Mouse (Mus musculus): Measurements from ENCODE around the gene Gprc5d. TPM values are rescaled to one million over a fixed set of nuclear protein-coding genes. Genes with fewer than 3 reads are reported as not detected.
A peak's percentile ranks its signal among the peaks of the same experiment; 100 is the strongest.

The Gprc5d gene
- total and polyA plus RNA-seq, 3 experiments = not detected

GRCm38 (mm10) chr6:135092798-135093470 is 25.1 kb downstream of the Gprc5d start:
- no peak overlapping the region for H3K9ac ChIP-seq (ENCODE audit: low read depth, low read length)
- no peak overlapping the region for H3K4me3 ChIP-seq
- intact Hi-C loops (cut with DNase I) = no loop called here
- TF ChIP-seq CTCF (IDR thresholded peaks at IDR 0.05) (no peak), EP300 (IDR thresholded peaks at IDR 0.05; ENCODE audit: insufficient read depth, low read depth, low read length) (no peak), POLR2A (IDR thresholded peaks at IDR 0.05; ENCODE audit: insufficient read depth, low read depth, low read length) (no peak)
- no peaks in the 10 kb centered on the region for H3K79me2 ChIP-seq (replicated peaks; ENCODE audit: control insufficient read depth, insufficient read depth, low read length)
- H3K27ac ChIP-seq = no peak overlapping the region
- no peaks in the 10 kb centered on the region; the same call in 1 of the 2 replicates for H3K4me1 ChIP-seq (ENCODE audit: control insufficient read depth, insufficient read depth, low read length)
- 88% methylated on average over 12 of the region's 12 CpGs for WGBS
- no peak for DNase-seq
- H3K36me3 ChIP-seq (ENCODE audit: control insufficient read depth, insufficient read depth, low read length) = no peaks in the 10 kb centered on the region
- H3K27me3 ChIP-seq (ENCODE audit: control insufficient read depth, insufficient read depth, low read length) = no peaks in the 10 kb centered on the region

DNA sequence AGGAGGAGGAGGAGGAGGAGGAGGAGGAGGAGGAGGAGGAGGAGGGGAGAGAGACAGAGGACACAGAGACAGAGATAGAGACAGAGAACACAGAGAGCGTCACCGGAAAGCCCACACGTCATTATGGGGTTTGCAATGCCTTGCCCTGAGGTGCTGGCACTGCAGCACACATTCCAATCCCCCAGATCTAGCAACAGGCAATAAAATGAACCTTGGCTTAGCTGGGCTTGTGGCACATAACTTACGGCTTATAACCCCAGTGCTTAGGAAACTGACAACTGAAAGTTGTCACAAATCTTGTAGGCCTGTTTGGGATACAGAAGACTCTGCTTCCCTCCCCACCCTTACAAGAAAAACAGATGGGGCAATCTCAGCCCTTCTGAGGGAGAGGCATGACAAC is 27.4 kb downstream of the Gprc5d start:
- Histone ChIP-seq H3K79me2 (replicated peaks; ENCODE audit: control insufficient read depth, insufficient read depth, low read length) (no peaks in the 10 kb centered on the region), H3K4me3 (no peak overlapping the region), H3K27me3 (ENCODE audit: control insufficient read depth, insufficient read depth, low read length) (no peaks in the 10 kb centered on the region), H3K36me3 (ENCODE audit: control insufficient read depth, insufficient read depth, low read length) (no peaks in the 10 kb centered on the region), H3K27ac (no peak overlapping the region), H3K9ac (ENCODE audit: low read depth, low read length) (no peak overlapping the region), H3K4me1 (ENCODE audit: control insufficient read depth, insufficient read depth, low read length) (peaks cover 1% of the 10 kb centered on the region; the same call in 1 of the 2 replicates)
- no peak for DNase-seq
- 77% methylated on average over 4 of the region's 4 CpGs for WGBS
- no peak for TF ChIP-seq CTCF (IDR thresholded peaks at IDR 0.05)
- TF ChIP-seq POLR2A (IDR thresholded peaks at IDR 0.05; ENCODE audit: insufficient read depth, low read depth, low read length) = no peak
- no peak for TF ChIP-seq EP300 (IDR thresholded peaks at IDR 0.05; ENCODE audit: insufficient read depth, low read depth, low read length)
- intact Hi-C loops (cut with DNase I) = no loop called here

- TF ChIP-seq EP300 (IDR thresholded peaks at IDR 0.05; ENCODE audit: insufficient read depth, low read depth, low read length) (no peak), CTCF (IDR thresholded peaks at IDR 0.05) (no peak), POLR2A (IDR thresholded peaks at IDR 0.05; ENCODE audit: insufficient read depth, low read depth, low read length) (no peak)
- H3K4me3 ChIP-seq = no peak overlapping the region
- H3K79me2 ChIP-seq (replicated peaks; ENCODE audit: control insufficient read depth, insufficient read depth, low read length) = no peaks in the 10 kb centered on the region
- H3K27ac ChIP-seq = no peak overlapping the region
- peaks cover 1% of the 10 kb centered on the region; the same call in 1 of the 2 replicates for H3K4me1 ChIP-seq (ENCODE audit: control insufficient read depth, insufficient read depth, low read length)
- H3K36me3 ChIP-seq (ENCODE audit: control insufficient read depth, insufficient read depth, low read length) = no peaks in the 10 kb centered on the region
- no peak overlapping the region for H3K9ac ChIP-seq (ENCODE audit: low read depth, low read length)
- no peak for DNase-seq
- no peaks in the 10 kb centered on the region for H3K27me3 ChIP-seq (ENCODE audit: control insufficient read depth, insufficient read depth, low read length)
- intact Hi-C loops (cut with DNase I) = loop anchor here (2.0 to 5.0 kb wide), 3 partner anchors 158 to 311 kb away; no protein-coding TSS in a partner anchor
- 46% methylated on average over 8 of the region's 8 CpGs for WGBS
These were observed 28.3 kb downstream of the Gprc5d start for GRCm38 (mm10) chr6:135089786-135090185.

- WGBS = 13% methylated on average over 19 of the region's 19 CpGs
- H3K27ac ChIP-seq = no peak overlapping the region
- peak; percentile 70 to 84 for DNase-seq
- no peaks in the 10 kb centered on the region for H3K27me3 ChIP-seq (ENCODE audit: control insufficient read depth, insufficient read depth, low read length)
- peaks cover 1% of the 10 kb centered on the region; the same call in 1 of the 2 replicates for H3K4me1 ChIP-seq (ENCODE audit: control insufficient read depth, insufficient read depth, low read length)
- TF ChIP-seq CTCF (IDR thresholded peaks at IDR 0.05) (peak; percentile 91), EP300 (IDR thresholded peaks at IDR 0.05; ENCODE audit: insufficient read depth, low read depth, low read length) (0 out of 2 replicates have a peak, but pooled peaks have one; percentile 13), POLR2A (IDR thresholded peaks at IDR 0.05; ENCODE audit: insufficient read depth, low read depth, low read length) (no peak)
- H3K4me3 ChIP-seq = no peak overlapping the region
- H3K79me2 ChIP-seq (replicated peaks; ENCODE audit: control insufficient read depth, insufficient read depth, low read length) = no peaks in the 10 kb centered on the region
- intact Hi-C loops (cut with DNase I) = loop anchor here (1.0 to 5.0 kb wide), 4 partner anchors 56 to 313 kb away; no protein-coding TSS in a partner anchor
- no peaks in the 10 kb centered on the region for H3K36me3 ChIP-seq (ENCODE audit: control insufficient read depth, insufficient read depth, low read length)
- H3K9ac ChIP-seq (ENCODE audit: low read depth, low read length) = no peak overlapping the region
These were observed 30.2 kb downstream of the Gprc5d start for GRCm38 (mm10) chr6:135087721-135088451.

DNA sequence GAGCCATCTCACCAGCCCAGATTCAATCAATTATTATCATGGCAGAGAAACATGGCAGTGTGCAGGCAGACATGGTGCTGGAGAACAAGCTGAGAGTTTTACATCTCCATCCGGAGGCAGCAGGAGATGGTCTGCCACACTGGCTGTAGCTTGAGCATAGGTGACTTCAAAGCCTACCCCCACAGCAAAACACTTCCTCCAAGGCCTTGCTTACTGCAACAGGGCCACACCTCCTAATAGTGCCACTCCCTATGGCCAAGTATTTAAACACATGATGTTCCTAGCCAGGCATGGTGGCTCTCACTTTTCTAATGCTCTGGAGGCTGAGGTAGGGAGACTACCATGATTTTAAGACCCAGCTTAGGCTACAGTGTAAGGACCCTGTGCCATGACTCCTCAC is 32.4 kb downstream of the Gprc5d start:
- no peaks in the 10 kb centered on the region for H3K27me3 ChIP-seq (ENCODE audit: control insufficient read depth, insufficient read depth, low read length)
- no peak overlapping the region for H3K27ac ChIP-seq
- intact Hi-C loops (cut with DNase I) = loop anchor here (5.0 kb wide), 2 partner anchors 162 to 292 kb away; no protein-coding TSS in a partner anchor
- H3K4me3 ChIP-seq = no peak overlapping the region
- no peaks in the 10 kb centered on the region for H3K79me2 ChIP-seq (replicated peaks; ENCODE audit: control insufficient read depth, insufficient read depth, low read length)
- 87% methylated on average over 1 of the region's 1 CpGs for WGBS
- H3K36me3 ChIP-seq (ENCODE audit: control insufficient read depth, insufficient read depth, low read length) = no peaks in the 10 kb centered on the region
- peaks cover 1% of the 10 kb centered on the region; the same call in 1 of the 2 replicates for H3K4me1 ChIP-seq (ENCODE audit: control insufficient read depth, insufficient read depth, low read length)
- TF ChIP-seq EP300 (IDR thresholded peaks at IDR 0.05; ENCODE audit: insufficient read depth, low read depth, low read length) = no peak
- TF ChIP-seq CTCF (IDR thresholded peaks at IDR 0.05) = no peak
- TF ChIP-seq POLR2A (IDR thresholded peaks at IDR 0.05; ENCODE audit: insufficient read depth, low read depth, low read length) = no peak
- no peak overlapping the region for H3K9ac ChIP-seq (ENCODE audit: low read depth, low read length)
- DNase-seq = no peak

Measured in heart, adult 2 months (tissue).